Mouse (Mus musculus): ENCODE measurements around the gene Shisal2a.
"Not testable (repeated sequence)": the region's sequence is repeated elsewhere in the genome, so short reads cannot be mapped to it uniquely, and the experiment has no call there.

The Shisal2a gene

GRCm38 (mm10) chr4:108386087-108386486 is 2.9 kb upstream of the Shisal2a start:
- in situ Hi-C loops (cut with MboI; ENCODE audit: low pct_unique_long_range_greater_than_20kb in 1 of 2, low sequenced_read_pairs in 2 of 2, unreplicated experiment in 1 of 2): no loop called here

- in situ Hi-C loops (cut with MboI; ENCODE audit: low pct_unique_long_range_greater_than_20kb in 1 of 2, low sequenced_read_pairs in 2 of 2, unreplicated experiment in 1 of 2): no loop called here
Observed at GRCm38 (mm10) chr4:108380146-108380545, 3.0 kb downstream of the Shisal2a start.

- in situ Hi-C loops (cut with MboI; ENCODE audit: low pct_unique_long_range_greater_than_20kb in 1 of 2, low sequenced_read_pairs in 2 of 2, unreplicated experiment in 1 of 2): no loop called here
Observed at GRCm38 (mm10) chr4:108379476-108379875, 3.7 kb downstream of the Shisal2a start.

GRCm38 (mm10) chr4:108372166-108372565 is 11.0 kb downstream of the Shisal2a start:
- in situ Hi-C loops (cut with MboI; ENCODE audit: low pct_unique_long_range_greater_than_20kb in 1 of 2, low sequenced_read_pairs in 2 of 2, unreplicated experiment in 1 of 2): no loop called here

DNA sequence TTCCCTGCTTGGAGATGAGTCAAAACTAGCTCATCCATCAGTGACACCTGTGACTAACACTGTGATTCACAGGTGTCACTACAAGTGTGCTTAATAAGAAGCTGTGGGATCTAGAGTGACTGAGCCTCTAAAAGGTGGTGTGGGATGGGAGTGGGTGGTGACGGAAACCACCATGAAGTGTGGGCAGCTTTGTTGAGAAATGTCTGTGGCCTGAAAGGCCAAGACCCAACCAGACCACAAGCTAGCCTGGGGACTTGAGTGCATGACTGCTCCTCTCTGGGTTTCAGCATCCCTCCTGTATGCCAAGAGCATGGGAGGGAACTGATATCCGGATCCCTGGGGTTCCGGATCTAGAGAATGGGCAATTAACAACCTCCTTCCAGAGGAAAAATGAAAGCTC is 11.7 kb downstream of the Shisal2a start:
- in situ Hi-C loops (cut with MboI; ENCODE audit: low pct_unique_long_range_greater_than_20kb in 1 of 2, low sequenced_read_pairs in 2 of 2, unreplicated experiment in 1 of 2): no loop called here

- in situ Hi-C loops (cut with MboI; ENCODE audit: low pct_unique_long_range_greater_than_20kb in 1 of 2, low sequenced_read_pairs in 2 of 2, unreplicated experiment in 1 of 2): no loop called here
Observed at GRCm38 (mm10) chr4:108370409-108370808, 12.7 kb downstream of the Shisal2a start.

- in situ Hi-C loops (cut with MboI; ENCODE audit: low pct_unique_long_range_greater_than_20kb in 1 of 2, low sequenced_read_pairs in 2 of 2, unreplicated experiment in 1 of 2): no loop called here
Observed at GRCm38 (mm10) chr4:108369254-108369653, 13.9 kb downstream of the Shisal2a start.

DNA sequence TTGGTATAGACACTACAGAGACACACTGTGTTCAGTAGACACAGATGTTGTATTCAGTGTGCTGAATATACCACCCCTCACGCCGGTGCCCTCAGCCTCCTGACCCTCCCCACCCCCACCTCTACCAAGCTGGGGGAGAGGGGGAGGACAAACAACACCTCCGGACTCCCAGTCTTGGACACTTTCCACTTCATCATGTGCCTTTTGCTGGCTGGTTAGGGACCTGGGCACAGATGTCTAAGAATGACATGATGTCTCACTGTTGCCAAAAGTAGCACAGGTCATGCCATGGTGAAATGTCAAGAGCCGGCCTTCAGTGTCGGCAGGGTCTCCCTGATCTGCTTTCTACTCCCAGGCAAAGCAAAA is 19.1 kb downstream of the Shisal2a start:
- in situ Hi-C loops (cut with MboI; ENCODE audit: low pct_unique_long_range_greater_than_20kb in 1 of 2, low sequenced_read_pairs in 2 of 2, unreplicated experiment in 1 of 2): no loop called here

DNA sequence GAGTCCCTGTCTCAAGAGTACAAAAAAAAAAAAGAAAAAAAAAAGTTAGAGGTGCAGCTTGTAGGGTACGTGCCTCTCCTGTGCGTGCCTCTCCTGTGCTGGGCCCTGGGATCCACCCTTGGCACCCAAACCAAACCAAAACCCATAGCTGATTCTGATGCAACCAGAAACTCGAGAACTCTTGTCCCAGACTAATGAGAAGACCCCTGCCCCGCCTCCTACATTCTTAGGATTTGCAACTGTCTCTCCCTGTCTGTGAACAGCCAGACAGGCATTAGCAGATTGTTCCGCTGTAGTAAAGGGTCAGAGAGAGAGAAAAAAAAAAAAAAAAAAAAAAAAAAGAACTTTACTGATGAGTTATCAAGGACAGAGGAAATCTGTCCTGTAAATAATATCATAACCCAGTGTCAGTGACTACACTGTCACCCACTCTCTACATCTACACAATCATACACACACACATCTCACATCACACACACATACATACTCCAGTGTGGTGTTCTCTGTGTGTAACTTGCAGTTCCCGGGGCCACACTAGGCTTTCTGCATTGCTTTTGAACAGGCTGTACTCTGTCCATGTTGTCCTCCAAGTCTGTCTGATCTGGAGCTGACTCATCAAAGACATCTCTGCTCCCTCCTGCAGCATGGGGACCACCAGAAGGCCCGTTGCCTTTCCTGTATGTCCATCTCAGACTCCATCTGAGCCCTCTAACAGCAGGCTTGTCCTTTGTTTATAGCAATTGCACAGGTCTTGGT is 19.6 kb downstream of the Shisal2a start:
- in situ Hi-C loops (cut with MboI; ENCODE audit: low pct_unique_long_range_greater_than_20kb in 1 of 2, low sequenced_read_pairs in 2 of 2, unreplicated experiment in 1 of 2): no loop called here

- in situ Hi-C loops (cut with MboI; ENCODE audit: low pct_unique_long_range_greater_than_20kb in 1 of 2, low sequenced_read_pairs in 2 of 2, unreplicated experiment in 1 of 2): no loop called here
Observed at GRCm38 (mm10) chr4:108362321-108363261, 20.6 kb downstream of the Shisal2a start.

DNA sequence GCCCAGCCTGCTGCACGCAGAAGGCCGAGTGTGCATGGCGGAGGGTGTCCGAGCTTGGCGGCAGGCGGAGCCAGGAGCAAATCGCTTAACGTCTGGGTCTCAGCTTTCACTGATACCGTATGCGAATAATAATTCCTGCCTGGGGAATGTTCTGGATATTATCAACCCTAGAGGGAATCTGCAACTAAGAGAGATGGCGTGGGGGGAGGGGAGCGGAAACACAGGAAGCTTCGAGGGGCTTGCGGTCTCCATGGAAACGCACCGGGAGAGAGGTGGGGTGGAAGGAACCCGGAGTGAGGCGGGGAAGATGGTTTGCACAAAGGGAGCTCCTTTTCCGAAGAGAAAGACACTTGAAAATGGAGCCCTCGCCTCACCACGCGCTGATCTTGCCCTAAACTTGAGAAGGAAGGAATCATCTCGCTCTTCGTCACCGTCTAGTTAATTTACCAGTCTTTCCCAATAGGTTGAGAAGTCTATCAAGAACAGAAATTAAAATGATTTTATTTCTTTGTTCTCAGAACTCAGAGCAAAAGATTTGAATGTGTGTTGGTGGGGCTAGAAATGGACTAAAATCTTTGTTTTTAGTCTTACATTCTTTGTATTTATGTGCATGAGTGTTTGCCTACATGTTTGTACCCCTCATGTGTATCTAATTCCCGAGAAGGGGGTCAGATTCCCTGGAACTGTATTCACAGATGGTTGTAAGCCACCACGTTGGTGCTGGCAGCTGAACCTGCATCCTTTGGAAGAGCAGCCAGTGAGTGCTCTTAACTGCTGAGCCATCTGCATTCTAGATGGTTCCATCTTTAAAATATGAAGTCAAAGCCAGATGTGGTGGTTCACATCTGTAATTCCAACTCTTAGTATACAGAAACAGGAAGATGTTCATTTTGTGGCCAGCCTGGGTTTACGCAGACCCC is 22.8 kb downstream of the Shisal2a start:
- in situ Hi-C loops (cut with MboI; ENCODE audit: low pct_unique_long_range_greater_than_20kb in 1 of 2, low sequenced_read_pairs in 2 of 2, unreplicated experiment in 1 of 2): no loop called here

GRCm38 (mm10) chr4:108358498-108358897 is 24.7 kb downstream of the Shisal2a start:
- in situ Hi-C loops (cut with MboI; ENCODE audit: low pct_unique_long_range_greater_than_20kb in 1 of 2, low sequenced_read_pairs in 2 of 2, unreplicated experiment in 1 of 2): no loop called here

- in situ Hi-C loops (cut with MboI; ENCODE audit: low pct_unique_long_range_greater_than_20kb in 1 of 2, low sequenced_read_pairs in 2 of 2, unreplicated experiment in 1 of 2): no loop called here
Observed at GRCm38 (mm10) chr4:108357458-108357857, 25.7 kb downstream of the Shisal2a start.

DNA sequence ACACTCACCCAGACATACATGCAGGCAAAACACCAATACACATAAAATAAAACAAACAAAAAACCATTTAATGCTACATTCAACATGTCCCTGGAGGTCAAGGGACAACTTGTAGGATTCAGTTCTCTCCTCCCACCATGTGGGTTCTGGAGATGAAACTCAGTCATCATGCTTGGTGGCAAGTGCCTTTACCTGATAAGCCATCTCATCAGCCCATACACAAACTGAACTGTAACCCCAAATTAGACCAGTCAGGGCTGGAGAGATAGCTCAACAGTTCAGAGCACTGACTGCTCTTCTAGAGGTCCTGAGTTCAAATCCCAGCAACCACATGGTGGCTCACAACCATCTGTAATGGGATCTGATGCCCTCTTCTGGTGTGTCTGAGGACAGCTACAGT is 29.6 kb downstream of the Shisal2a start:
- in situ Hi-C loops (cut with MboI; ENCODE audit: low pct_unique_long_range_greater_than_20kb in 1 of 2, low sequenced_read_pairs in 2 of 2, unreplicated experiment in 1 of 2): not testable (repeated sequence)

DNA sequence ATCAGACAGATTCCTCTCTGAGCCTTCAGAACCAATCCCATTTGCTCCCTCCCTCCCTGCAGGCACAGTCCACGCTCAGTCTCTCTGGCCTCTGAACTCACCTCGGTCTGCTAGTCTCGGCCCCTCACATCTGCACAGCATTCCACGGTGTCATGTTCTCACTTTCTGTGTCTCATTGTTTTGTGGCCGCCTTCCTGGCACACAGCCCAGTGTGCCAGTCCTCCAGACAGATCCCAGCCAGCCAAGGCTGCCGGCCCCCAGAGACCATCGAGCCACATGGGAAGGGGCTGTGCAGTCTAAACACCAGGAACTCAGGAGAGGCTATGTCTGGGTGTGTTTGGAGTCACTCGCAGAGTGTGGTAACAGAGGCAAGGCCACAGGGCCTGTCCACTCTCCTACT is 32.3 kb downstream of the Shisal2a start:
- in situ Hi-C loops (cut with MboI; ENCODE audit: low pct_unique_long_range_greater_than_20kb in 1 of 2, low sequenced_read_pairs in 2 of 2, unreplicated experiment in 1 of 2): no loop called here

DNA sequence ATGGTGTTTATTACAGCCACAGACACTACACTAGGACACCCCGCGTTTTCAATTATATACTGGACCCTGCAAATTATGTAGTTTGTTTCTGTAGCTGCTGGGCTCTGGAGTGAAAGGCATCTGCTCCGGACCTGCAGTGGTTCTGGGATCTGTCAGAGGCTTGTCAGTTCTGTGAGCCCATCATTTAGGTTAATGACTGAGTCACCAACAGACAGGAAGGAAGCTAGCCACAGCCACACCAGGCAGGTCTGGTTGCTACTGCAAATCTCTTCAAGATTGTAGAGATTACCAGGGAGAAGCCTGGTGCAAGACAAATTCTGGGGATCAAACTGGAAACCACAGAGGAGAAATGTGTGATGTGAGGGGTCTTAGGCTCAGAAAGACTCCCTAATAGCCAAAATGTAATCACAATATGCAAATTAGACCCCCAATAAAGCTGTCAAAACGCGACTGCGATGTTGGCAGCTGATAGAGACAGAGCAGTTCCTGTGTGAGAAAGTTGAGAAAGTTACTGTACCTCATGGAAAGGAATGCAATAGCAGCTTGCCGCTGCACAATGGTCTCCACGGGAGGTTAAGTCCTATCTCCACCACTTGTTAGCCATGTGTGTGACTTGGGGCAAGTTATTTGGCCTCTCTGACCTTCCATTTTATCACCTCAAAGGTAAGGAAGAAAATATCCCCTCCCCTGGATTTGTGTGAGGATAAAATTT is 33.2 kb downstream of the Shisal2a start:
- in situ Hi-C loops (cut with MboI; ENCODE audit: low pct_unique_long_range_greater_than_20kb in 1 of 2, low sequenced_read_pairs in 2 of 2, unreplicated experiment in 1 of 2): loop anchor here in 1 of 2 experiments (25.0 kb wide), 1 partner anchor 262 kb away; the partner anchor contains the start of gene Cc2d1b

DNA sequence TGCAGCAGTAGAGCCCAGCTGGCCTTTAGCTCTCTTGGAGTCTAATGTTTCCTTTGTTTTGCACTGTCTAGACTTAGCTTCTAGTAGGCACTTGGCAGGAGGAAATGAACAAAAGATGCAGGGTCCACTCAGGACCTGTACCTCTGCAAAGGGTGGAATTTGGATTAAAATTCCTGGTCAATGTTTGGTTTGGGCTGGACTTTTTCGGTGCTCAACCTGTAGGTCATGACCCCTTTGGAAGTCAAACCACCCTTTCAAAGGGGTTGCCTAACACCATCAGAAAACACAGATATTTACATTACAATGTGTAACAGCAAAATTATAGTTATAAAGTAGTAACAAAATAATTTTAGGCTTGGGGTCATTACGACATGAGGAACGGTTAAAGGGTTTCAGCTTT is 34.1 kb downstream of the Shisal2a start:
- in situ Hi-C loops (cut with MboI; ENCODE audit: low pct_unique_long_range_greater_than_20kb in 1 of 2, low sequenced_read_pairs in 2 of 2, unreplicated experiment in 1 of 2): loop anchor here in 1 of 2 experiments (25.0 kb wide), 1 partner anchor 263 kb away; the partner anchor contains the start of gene Cc2d1b

Data from mouse embryonic stem cell (cell line).